Comparison of ENCODE assay signal across 13 mouse cellular contexts in genomic region chr4:99652576-99653210, GRCm38 (mm10). TPM values are rescaled to one million over a fixed set of nuclear protein-coding genes. Genes with fewer than 3 reads are reported as not detected.
DNase-seq lines count a peak whose midpoint lies in the region; ATAC-seq and TF ChIP-seq lines count a peak whose summit lies in the region.
"Had no signal": no experiment of that assay in that cellular context is flagged by ENCODE, and none has a peak within 500 bp of the region (broad histone marks: within the 10 kb centered on the region; RNA-seq: fewer than 3 reads in every experiment).

No protein-coding gene starts in this region.

- no peak overlapping the region for H3K4me2 ChIP-seq in heart, postnatal 0 days (ENCODE audit: low read depth, low read length)
- H3K4me2 ChIP-seq in midbrain, embryonic 11.5 days = no peak overlapping the region
- H3K4me2 ChIP-seq in midbrain, postnatal 0 days (ENCODE audit: low read depth, low read length, poor library complexity, severe bottlenecking) = no peak overlapping the region

- no peak overlapping the region for H3K27ac ChIP-seq in heart, postnatal 0 days (ENCODE audit: low read depth)
- no peak overlapping the region for H3K27ac ChIP-seq in midbrain, embryonic 11.5 days (ENCODE audit: low read depth, low read length)
- no peak overlapping the region for H3K27ac ChIP-seq in midbrain, postnatal 0 days (ENCODE audit: low read depth, low read length)
- H3K27ac ChIP-seq in limb, embryonic 10.5 days = no peak overlapping the region

- intact Hi-C loops in heart, postnatal 25 days (cut with DNase I) = no loop called here
- intact Hi-C loops in left cerebral cortex, postnatal 36 days (cut with DNase I) = no loop called here

- no peak for ATAC-seq in heart, postnatal 0 days (ENCODE audit: insufficient read depth, low read depth)
- ATAC-seq in midbrain, embryonic 11.5 days (ENCODE audit: low FRiP score) = no peak
- ATAC-seq in midbrain, postnatal 0 days (ENCODE audit: low FRiP score) = no peak
- no peak for ATAC-seq in CD4-positive, CD25-positive, alpha-beta regulatory T cell, adult 4 months

- H3K9ac ChIP-seq in heart, postnatal 0 days (replicated peaks; ENCODE audit: low read depth, low read length) = no peak overlapping the region
- H3K9ac ChIP-seq in midbrain, embryonic 11.5 days (ENCODE audit: low read length) = no peak overlapping the region
- H3K9ac ChIP-seq in midbrain, postnatal 0 days (replicated peaks; ENCODE audit: low read length, poor library complexity, severe bottlenecking) = no peak overlapping the region

- TF ChIP-seq EP300 in heart, postnatal 0 days (IDR thresholded peaks at IDR 0.05; ENCODE audit: low read depth) = no peak

- H3K4me3 ChIP-seq in heart, postnatal 0 days (ENCODE audit: low read depth, low read length) = 0 out of 2 replicates have a peak overlapping the region, but pooled peaks have one; percentile 0
- H3K4me3 ChIP-seq in midbrain, embryonic 11.5 days (ENCODE audit: low read depth, low read length) = no peak overlapping the region
- H3K4me3 ChIP-seq in midbrain, postnatal 0 days (ENCODE audit: low read depth, low read length) = no peak overlapping the region
- no peak overlapping the region for H3K4me3 ChIP-seq in limb, embryonic 10.5 days
- H3K4me3 ChIP-seq: erythroblast, embryonic 14.5 days had no signal

- no peak for TF ChIP-seq CTCF in heart, postnatal 0 days (IDR thresholded peaks at IDR 0.05; ENCODE audit: low read depth)
- no peak for TF ChIP-seq CTCF in midbrain, postnatal 0 days (IDR thresholded peaks at IDR 0.05)

- no peaks in the 10 kb centered on the region for H3K36me3 ChIP-seq in heart, postnatal 0 days (replicated peaks; ENCODE audit: control insufficient read depth, insufficient read depth, low read length)
- H3K36me3 ChIP-seq in midbrain, embryonic 11.5 days (ENCODE audit: control insufficient read depth, insufficient read depth, low read length) = no peaks in the 10 kb centered on the region
- H3K36me3 ChIP-seq in midbrain, postnatal 0 days (ENCODE audit: insufficient read depth, low read length) = no peaks in the 10 kb centered on the region
- no peaks in the 10 kb centered on the region for H3K36me3 ChIP-seq in limb, embryonic 10.5 days

- no peak for DNase-seq in heart, postnatal 0 days (ENCODE audit: low spot score)
- no peak for DNase-seq in heart, postnatal 25 days (ENCODE audit: low spot score)
- DNase-seq in midbrain, embryonic 11.5 days (ENCODE audit: low spot score, missing footprints) = peak; percentile 95
- no peak for DNase-seq in midbrain, postnatal 0 days (ENCODE audit: low spot score)
- peak; percentile 57 for DNase-seq in limb, embryonic 10.5 days (ENCODE audit: low spot score)
- no peak for DNase-seq in left cerebral cortex, postnatal 36 days (ENCODE audit: low spot score in 2 of 2)
- DNase-seq: kidney, adult 8-10 months; lung, postnatal 10 days had no signal

- WGBS in heart, postnatal 0 days = 5% methylated on average over 19 of the region's 19 CpGs
- 1% methylated on average over 19 of the region's 19 CpGs for WGBS in midbrain, embryonic 11.5 days
- 2% methylated on average over 19 of the region's 19 CpGs for WGBS in midbrain, postnatal 0 days
- 2% methylated on average over 19 of the region's 19 CpGs for WGBS in limb, embryonic 10.5 days

- H3K9me3 ChIP-seq in heart, postnatal 0 days (replicated peaks; ENCODE audit: control insufficient read depth, low read length) = no peaks in the 10 kb centered on the region
- H3K9me3 ChIP-seq in midbrain, embryonic 11.5 days (ENCODE audit: control insufficient read depth, low read length) = no peaks in the 10 kb centered on the region
- no peaks in the 10 kb centered on the region for H3K9me3 ChIP-seq in midbrain, postnatal 0 days (ENCODE audit: low read length)
- H3K9me3 ChIP-seq in limb, embryonic 10.5 days (replicated peaks) = no peaks in the 10 kb centered on the region

- H3K4me1 ChIP-seq in heart, postnatal 0 days (ENCODE audit: control insufficient read depth, insufficient read depth) = no peaks in the 10 kb centered on the region
- peaks cover 13% of the 10 kb centered on the region for H3K4me1 ChIP-seq in midbrain, embryonic 11.5 days (ENCODE audit: control insufficient read depth, insufficient read depth, low read length)
- H3K4me1 ChIP-seq in midbrain, postnatal 0 days (ENCODE audit: insufficient read depth, low read length) = no peaks in the 10 kb centered on the region
- H3K4me1 ChIP-seq in limb, embryonic 10.5 days = peaks cover 40% of the 10 kb centered on the region

- peaks cover 96% of the 10 kb centered on the region for H3K27me3 ChIP-seq in heart, postnatal 0 days (ENCODE audit: control insufficient read depth, insufficient read depth, low read length)
- H3K27me3 ChIP-seq in midbrain, embryonic 11.5 days (ENCODE audit: control insufficient read depth, insufficient read depth, low read length) = peaks cover 98% of the 10 kb centered on the region
- peaks cover 80% of the 10 kb centered on the region for H3K27me3 ChIP-seq in midbrain, postnatal 0 days (ENCODE audit: insufficient read depth, low read length)
- peaks cover 100% of the 10 kb centered on the region for H3K27me3 ChIP-seq in limb, embryonic 10.5 days (ENCODE audit: low read depth, poor library complexity, severe bottlenecking)

RNA-seq across cellular contexts. Expression of gene Foxd3, which starts 3.4 kb away (rescaled TPM):
- 0.46 and 0.65 TPM in 2 replicates for total RNA-seq in heart, postnatal 0 days (2014; rRNA removed; ENCODE audit: low replicate concordance)
- not detected in 2 replicates for polyA plus RNA-seq in heart, postnatal 0 days (2015; fragmentation: Nextera tagmentation; extraction: Ambion mirVana)
- under 1 TPM; 0.60 to 0.98 TPM for total RNA-seq in heart, postnatal 25 days (2021)
- polyA plus RNA-seq in midbrain, embryonic 11.5 days (2014; fragmentation: Nextera tagmentation; extraction: Ambion mirVana) = 0.05 and 0.11 TPM in 2 replicates
- 0.71 and 1.0 TPM in 2 replicates for total RNA-seq in midbrain, postnatal 0 days (2014; rRNA removed)
- polyA plus RNA-seq in midbrain, postnatal 0 days (2015; fragmentation: Nextera tagmentation; extraction: Ambion mirVana) = not detected in 2 replicates
- polyA plus RNA-seq in limb, embryonic 10.5 days (2016; fragmentation: Nextera tagmentation; extraction: Ambion mirVana) = 0.06 and 0.08 TPM in 2 replicates
- not detected for total RNA-seq in left cerebral cortex, postnatal 36 days (2021)
- not detected for polyA plus RNA-seq in CD4-positive, CD25-positive, alpha-beta regulatory T cell, adult 4 months (2017; shearing (Covaris generic))
- total RNA-seq: common myeloid progenitor, adult 5-6 weeks; left cerebral cortex, adult 18-20 months; liver, adult 2 months had no signal
- polyA plus RNA-seq: erythroblast, embryonic 14.5 days; liver, adult 2 months had no signal

Comparison
In these comparisons a context has a peak if more than half of its experiments do, and no peak if none do; other contexts are left out.
1. DNase-seq: peak in midbrain, embryonic 11.5 days (single experiment) and limb, embryonic 10.5 days (single experiment); none in heart, postnatal 0 days (single experiment), heart, postnatal 25 days (single experiment), midbrain, postnatal 0 days (single experiment) and left cerebral cortex, postnatal 36 days (0 of 2).